Mouse (Mus musculus) heart, adult 2 months (tissue): ENCODE data around the gene Prox1.

Experiments
- CTCF ChIP-seq: fragments of 200-600 bp; IDR thresholded peaks from 2 replicates; pipeline ENCODE4 v1.8.1; 2022; ENCODE audit warnings: antibody characterized with exemption, mild to moderate bottlenecking, moderate library complexity
- EP300 ChIP-seq: fragments of 200-500 bp; IDR thresholded peaks from 2 replicates; pipeline ENCODE4 v1.6.1; 2011; ENCODE audit warnings: low read depth, low read length, control low read depth; ENCODE audit not compliant: insufficient read depth
- POLR2A ChIP-seq: fragments of 200-500 bp; IDR thresholded peaks from 2 replicates; pipeline ENCODE4 v1.6.1; 2011; ENCODE audit warnings: mild to moderate bottlenecking, low read depth, low read length, control low read depth; ENCODE audit not compliant: insufficient read depth

DNA sequence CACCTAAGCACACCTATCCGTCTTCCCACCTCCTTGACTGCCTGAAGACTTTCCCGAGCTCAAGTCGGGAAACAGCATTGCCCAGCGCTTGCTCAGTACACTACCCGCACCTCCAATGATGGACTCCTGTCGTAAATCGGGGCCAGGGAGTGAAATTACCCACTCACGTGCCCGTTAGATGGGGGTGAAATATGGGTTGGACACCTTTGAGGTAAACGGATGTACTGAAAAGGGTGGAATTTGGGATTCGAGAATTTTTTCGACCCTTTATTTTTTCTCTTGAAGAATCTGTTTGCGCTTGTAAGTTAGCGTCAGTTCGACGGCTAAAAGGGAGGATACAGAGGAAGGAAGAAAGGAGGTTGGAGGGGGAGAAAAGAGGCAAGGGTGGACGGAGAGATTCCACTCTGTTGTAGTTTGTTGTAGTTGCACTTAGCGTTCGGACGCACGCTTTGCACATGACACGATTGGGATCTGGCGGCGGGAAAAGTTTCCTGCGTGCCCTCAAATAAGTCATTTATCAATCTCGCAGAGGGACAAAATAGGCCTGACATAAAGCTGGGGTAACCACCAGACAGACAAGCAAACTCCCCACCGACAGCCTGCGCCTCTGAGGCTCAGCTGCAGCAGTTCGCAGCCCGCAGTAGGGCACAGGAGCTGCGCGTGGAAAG is 1.9 kb upstream of the Prox1 start:
- TF ChIP-seq CTCF (no peak), POLR2A (no peak), EP300 (no peak)
